Mouse (Mus musculus) limb, embryonic 13.5 days (tissue): ENCODE results near the gene Fnbp1l. TPM values are rescaled to one million over a fixed set of nuclear protein-coding genes. Genes with fewer than 3 reads are reported as not detected.

Experiments
- ATAC-seq: fragments of 200-750 bp; cut with Nextera tagmentation; 2 replicates; pipeline ENCODE4 v1.8.0; 2017; ENCODE audit warnings: low read depth, moderate number of reproducible peaks, moderate TSS enrichment; ENCODE audit not compliant: low FRiP score
- H3K27ac ChIP-seq: fragments of 300-500 bp; sonication (generic); 2 replicates; pipeline ENCODE4 v1.5.1; 2015; ENCODE audit warnings: inconsistent platforms, mild to moderate bottlenecking, moderate library complexity
- H3K27me3 ChIP-seq: fragments of 300-500 bp; sonication (generic); 2 replicates; pipeline ENCODE4 v1.6.1; 2015; ENCODE audit warnings: mild to moderate bottlenecking, inconsistent platforms
- H3K36me3 ChIP-seq: fragments of 300-500 bp; sonication (generic); 2 replicates; pipeline ENCODE4 v1.6.1; 2015; ENCODE audit warnings: inconsistent platforms, mild to moderate bottlenecking, moderate library complexity
- H3K4me1 ChIP-seq: fragments of 300-500 bp; sonication (generic); 2 replicates; pipeline ENCODE4 v1.6.1; 2015; ENCODE audit warnings: inconsistent platforms
- H3K4me2 ChIP-seq: fragments of 300-500 bp; sonication (generic); replicated peaks from 2 replicates; pipeline ENCODE4 v1.6.1; 2015; ENCODE audit warnings: inconsistent platforms, mild to moderate bottlenecking, moderate library complexity
- H3K4me3 ChIP-seq: fragments of 300-500 bp; sonication (generic); 2 replicates; pipeline ENCODE4 v1.5.1; 2015; ENCODE audit warnings: moderate library complexity, mild to moderate bottlenecking, inconsistent platforms
- H3K9ac ChIP-seq: fragments of 300-500 bp; sonication (generic); 2 replicates; pipeline ENCODE4 v1.6.1; 2015; ENCODE audit warnings: mild to moderate bottlenecking, inconsistent platforms
- H3K9me3 ChIP-seq: fragments of 300-500 bp; sonication (generic); 2 replicates; pipeline ENCODE4 v1.6.1; 2016; ENCODE audit warnings: inconsistent platforms
- WGBS: fragments of 180-500 bp; shearing (Covaris S2); methylation state at CpG from one replicate; pipeline ENCODE4 v1.1.7; 2015; 5-methylcytosine and 5-hydroxymethylcytosine counted together
- polyA plus RNA-seq: library from polyadenylated mRNA; unstranded; fragments of >200 nt; fragmentation: Nextera tagmentation; extraction: Ambion mirVana; gene quantifications from 2 replicates; pipeline ENCODE4 v1.2.1, GENCODE M21; 2015

The Fnbp1l gene
- polyA plus RNA-seq, 1 experiment from 2014 or later: 77.8 TPM

DNA sequence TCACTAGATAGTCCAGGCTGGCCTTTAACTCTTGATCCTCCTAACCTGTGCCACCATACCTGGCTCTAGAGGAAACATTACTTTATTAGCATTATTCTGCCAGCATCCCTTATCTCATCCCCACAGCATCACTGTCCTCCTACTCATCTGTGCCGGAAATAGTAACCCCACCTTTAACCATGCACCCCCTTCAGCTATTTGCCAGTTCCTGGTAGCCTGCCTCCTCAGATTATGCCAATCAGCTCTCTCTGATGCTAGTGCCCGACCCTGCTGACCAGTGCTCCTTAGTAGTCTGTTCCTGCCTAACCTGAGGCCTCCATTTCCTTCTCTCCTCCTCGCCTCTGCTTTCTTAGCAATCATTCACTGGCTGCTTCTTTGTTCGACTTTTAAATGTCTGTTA lies 72.0 kb downstream of the Fnbp1l start:
- H3K4me1 ChIP-seq: no peaks in the 10 kb centered on the region
- H3K4me3 ChIP-seq: no peak overlapping the region
- peaks cover 60% of the 10 kb centered on the region for H3K36me3 ChIP-seq
- no peak overlapping the region for H3K27ac ChIP-seq
- no peaks in the 10 kb centered on the region for H3K9me3 ChIP-seq
- no peak for ATAC-seq
- H3K9ac ChIP-seq: no peak overlapping the region
- no peaks in the 10 kb centered on the region for H3K27me3 ChIP-seq
- no peak overlapping the region for H3K4me2 ChIP-seq
- WGBS: 82% methylated on average over 4 of the region's 4 CpGs

- Histone ChIP-seq H3K4me2 (no peak overlapping the region), H3K9ac (no peak overlapping the region), H3K27me3 (no peaks in the 10 kb centered on the region), H3K4me1 (no peaks in the 10 kb centered on the region), H3K4me3 (no peak overlapping the region), H3K9me3 (no peaks in the 10 kb centered on the region), H3K27ac (no peak overlapping the region), H3K36me3 (peaks cover 82% of the 10 kb centered on the region)
- WGBS: 78% methylated on average over 2 of the region's 2 CpGs
- no peak for ATAC-seq
Observed at GRCm38 (mm10) chr3:122545346-122545745, 74.2 kb downstream of the Fnbp1l start.

- 93% methylated on average over 4 of the region's 4 CpGs for WGBS
- H3K4me2 ChIP-seq: no peak overlapping the region
- H3K9me3 ChIP-seq: no peaks in the 10 kb centered on the region
- H3K36me3 ChIP-seq: peaks cover 90% of the 10 kb centered on the region
- no peaks in the 10 kb centered on the region for H3K4me1 ChIP-seq
- ATAC-seq: no peak
- no peak overlapping the region for H3K27ac ChIP-seq
- no peak overlapping the region for H3K9ac ChIP-seq
- no peak overlapping the region for H3K4me3 ChIP-seq
- H3K27me3 ChIP-seq: no peaks in the 10 kb centered on the region
Observed at GRCm38 (mm10) chr3:122540918-122541317, 78.6 kb downstream of the Fnbp1l start.

- no peak for ATAC-seq
- WGBS: 84% methylated on average over 17 of the region's 17 CpGs
- H3K4me2 ChIP-seq: no peak overlapping the region
Observed at GRCm38 (mm10) chr3:122539961-122540690, 79.4 kb downstream of the Fnbp1l start.

DNA sequence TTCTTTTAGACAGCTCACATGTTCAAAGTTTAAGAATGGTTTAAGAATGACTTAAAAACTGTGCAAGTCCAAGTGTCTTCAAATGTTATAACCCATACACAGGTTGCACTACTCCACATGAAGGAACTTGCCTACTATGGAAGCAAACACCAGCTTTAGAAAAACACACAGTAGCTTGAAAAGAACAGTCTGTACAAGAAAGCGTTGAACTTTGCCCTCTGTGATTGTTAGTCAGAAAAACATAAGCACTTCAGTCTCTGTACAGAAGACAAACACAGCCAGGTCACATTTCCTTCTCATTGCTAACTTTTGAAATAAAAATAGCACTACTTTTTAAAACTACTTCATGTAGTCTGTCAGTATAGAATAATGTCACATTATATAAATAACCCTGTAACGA lies 80.7 kb downstream of the Fnbp1l start:
- no peaks in the 10 kb centered on the region for H3K27me3 ChIP-seq
- no peak overlapping the region for H3K4me3 ChIP-seq
- H3K27ac ChIP-seq: no peak overlapping the region
- no peak for ATAC-seq
- H3K4me1 ChIP-seq: no peaks in the 10 kb centered on the region
- peaks cover 74% of the 10 kb centered on the region for H3K36me3 ChIP-seq
- no peak overlapping the region for H3K9ac ChIP-seq
- H3K9me3 ChIP-seq: no peaks in the 10 kb centered on the region
- H3K4me2 ChIP-seq: no peak overlapping the region
- WGBS: 89% methylated on average over 2 of the region's 2 CpGs

More at GRCm38 (mm10) chr3:122539961-122540690, 79.4 kb downstream of the Fnbp1l start:
- Histone ChIP-seq H3K27ac (no peak overlapping the region), H3K4me1 (no peaks in the 10 kb centered on the region), H3K27me3 (no peaks in the 10 kb centered on the region), H3K9ac (no peak overlapping the region), H3K4me3 (no peak overlapping the region), H3K36me3 (peaks cover 86% of the 10 kb centered on the region), H3K9me3 (no peaks in the 10 kb centered on the region)

DNA sequence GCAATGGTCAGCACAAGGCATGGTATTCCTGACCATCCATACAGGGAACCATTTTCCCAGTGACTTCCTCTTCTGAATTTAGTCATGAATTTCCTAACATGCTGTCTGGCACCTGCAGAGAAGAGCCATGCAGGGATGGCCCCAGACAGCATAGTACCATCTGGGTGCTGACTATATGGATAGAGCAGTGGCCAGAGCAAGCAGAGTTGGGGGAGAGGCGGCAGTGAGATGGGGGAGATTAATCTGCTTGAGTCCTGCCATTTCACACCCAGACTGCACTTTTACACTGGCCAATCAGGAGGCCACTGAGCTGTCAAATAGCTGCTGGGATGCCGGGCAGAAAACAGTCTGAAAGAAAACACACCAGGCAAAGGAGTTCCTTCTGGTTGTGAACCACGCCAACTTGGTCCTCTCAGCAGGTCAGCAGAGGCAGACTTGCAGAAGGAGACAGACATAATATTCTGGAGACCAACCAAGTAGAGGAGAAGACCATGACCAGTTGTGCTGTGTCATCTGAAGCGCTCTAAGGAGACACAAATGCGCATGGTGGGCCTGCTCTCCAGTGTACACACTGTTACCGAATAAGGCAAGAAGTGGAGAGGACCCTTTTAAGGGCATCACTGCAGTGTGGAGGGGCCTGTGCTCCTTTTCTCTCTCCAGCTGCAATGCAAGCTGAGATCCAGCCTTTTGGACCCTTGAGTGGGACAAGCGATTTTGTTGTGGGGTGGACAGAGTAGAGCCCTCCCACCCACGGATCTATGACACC lies 83.4 kb downstream of the Fnbp1l start:
- H3K4me3 ChIP-seq: no peak overlapping the region
- no peak for ATAC-seq
- H3K9me3 ChIP-seq: no peaks in the 10 kb centered on the region
- 86% methylated on average over 8 of the region's 8 CpGs for WGBS
- H3K9ac ChIP-seq: no peak overlapping the region
- no peak overlapping the region for H3K27ac ChIP-seq
- H3K27me3 ChIP-seq: no peaks in the 10 kb centered on the region
- no peaks in the 10 kb centered on the region for H3K4me1 ChIP-seq
- H3K4me2 ChIP-seq: no peak overlapping the region
- H3K36me3 ChIP-seq: peaks cover 51% of the 10 kb centered on the region

- no peak overlapping the region for H3K9ac ChIP-seq
- no peak overlapping the region for H3K4me3 ChIP-seq
- ATAC-seq: no peak
- H3K9me3 ChIP-seq: no peaks in the 10 kb centered on the region
- H3K4me2 ChIP-seq: no peak overlapping the region
- no peaks in the 10 kb centered on the region for H3K4me1 ChIP-seq
- H3K27me3 ChIP-seq: no peaks in the 10 kb centered on the region
- H3K36me3 ChIP-seq: peaks cover 20% of the 10 kb centered on the region
- 89% methylated on average over 3 of the region's 3 CpGs for WGBS
- H3K27ac ChIP-seq: no peak overlapping the region
Observed at GRCm38 (mm10) chr3:122528477-122528876, 91.0 kb downstream of the Fnbp1l start.

DNA sequence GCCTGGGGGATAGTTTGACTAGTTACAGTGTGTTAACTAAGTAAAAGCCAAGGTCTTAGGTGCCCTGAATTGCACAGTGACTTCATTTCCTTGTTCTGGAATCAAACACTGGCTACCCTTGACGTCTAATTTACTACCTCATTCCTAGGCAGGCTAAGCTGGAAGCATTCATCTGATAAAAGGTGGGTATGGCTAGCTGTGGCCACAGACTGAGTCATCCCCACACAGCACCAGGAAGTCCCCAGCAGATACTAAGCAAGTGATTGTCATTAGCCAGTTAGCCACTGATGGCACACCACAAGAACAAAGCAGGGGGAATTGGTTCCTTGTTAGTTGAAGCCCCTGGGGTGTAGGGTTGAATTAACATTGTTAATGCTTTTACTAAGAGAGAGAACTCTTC lies 98.2 kb downstream of the Fnbp1l start:
- Histone ChIP-seq H3K4me2 (no peak overlapping the region), H3K27me3 (peaks cover 7% of the 10 kb centered on the region; the same call in 1 of the 2 replicates), H3K27ac (no peak overlapping the region), H3K4me3 (no peak overlapping the region), H3K9me3 (no peaks in the 10 kb centered on the region), H3K9ac (no peak overlapping the region), H3K4me1 (peaks cover 60% of the 10 kb centered on the region), H3K36me3 (peaks cover under 1% of the 10 kb centered on the region; the same call in 1 of the 2 replicates)
- WGBS: 39% methylated on average over 1 of the region's 1 CpGs
- ATAC-seq: no peak

DNA sequence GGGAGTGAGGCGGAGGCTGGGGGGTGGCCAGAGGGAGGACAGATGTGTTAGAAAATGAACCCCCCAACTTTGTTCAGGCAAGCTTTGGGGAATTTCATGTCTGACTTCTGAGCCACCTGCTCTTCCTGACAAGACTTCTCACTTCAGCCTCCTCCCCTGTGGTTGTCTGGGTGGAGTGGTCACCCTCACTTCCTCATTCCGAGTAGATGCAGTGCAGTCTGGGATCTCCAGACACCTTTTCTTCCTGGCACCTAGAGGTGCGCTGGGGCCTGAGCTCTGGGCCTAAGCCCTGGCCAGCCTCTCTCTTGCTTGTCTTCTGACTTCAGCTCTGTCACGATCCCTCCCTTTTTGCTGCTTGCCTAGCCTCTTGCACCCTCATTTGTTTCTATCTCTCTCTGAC lies 98.6 kb downstream of the Fnbp1l start:
- Histone ChIP-seq H3K27me3 (peaks cover 10% of the 10 kb centered on the region; the same call in 1 of the 2 replicates), H3K27ac (no peak overlapping the region), H3K36me3 (no peaks in the 10 kb centered on the region), H3K4me1 (peaks cover 64% of the 10 kb centered on the region), H3K9ac (no peak overlapping the region), H3K4me3 (no peak overlapping the region), H3K9me3 (no peaks in the 10 kb centered on the region), H3K4me2 (no peak overlapping the region)
- WGBS: 83% methylated on average over 4 of the region's 4 CpGs
- no peak for ATAC-seq

- ATAC-seq: no peak
- 47% methylated on average over 3 of the region's 3 CpGs for WGBS
- peaks cover 69% of the 10 kb centered on the region for H3K4me1 ChIP-seq
Observed at GRCm38 (mm10) chr3:122520365-122520764, 99.2 kb downstream of the Fnbp1l start.

GRCm38 (mm10) chr3:122519082-122519481 lies 100.4 kb downstream of the Fnbp1l start:
- H3K27me3 ChIP-seq: peaks cover 10% of the 10 kb centered on the region; the same call in 1 of the 2 replicates
- 16% methylated on average over 13 of the region's 13 CpGs for WGBS
- H3K9me3 ChIP-seq: no peaks in the 10 kb centered on the region
- peak overlapping the region; percentile 51 for H3K4me2 ChIP-seq
- H3K27ac ChIP-seq: peak overlapping the region; percentile 72
- H3K36me3 ChIP-seq: no peaks in the 10 kb centered on the region
- peaks cover 76% of the 10 kb centered on the region for H3K4me1 ChIP-seq
- peak overlapping the region; percentile 12 for H3K4me3 ChIP-seq
- H3K9ac ChIP-seq: no peak overlapping the region
- ATAC-seq: peak; percentile 9; the same call in 1 of the 2 replicates

More at GRCm38 (mm10) chr3:122520365-122520764, 99.2 kb downstream of the Fnbp1l start:
- H3K4me2 ChIP-seq: no peak overlapping the region
- H3K27me3 ChIP-seq: peaks cover 10% of the 10 kb centered on the region; the same call in 1 of the 2 replicates
- no peaks in the 10 kb centered on the region for H3K9me3 ChIP-seq
- H3K9ac ChIP-seq: no peak overlapping the region
- H3K36me3 ChIP-seq: no peaks in the 10 kb centered on the region
- no peak overlapping the region for H3K27ac ChIP-seq
- H3K4me3 ChIP-seq: no peak overlapping the region

GRCm38 (mm10) chr3:122518231-122518736 lies 101.2 kb downstream of the Fnbp1l start:
- no peaks in the 10 kb centered on the region for H3K9me3 ChIP-seq
- H3K27me3 ChIP-seq: peaks cover 10% of the 10 kb centered on the region; the same call in 1 of the 2 replicates
- WGBS: 5% methylated on average over 9 of the region's 9 CpGs
- peak overlapping the region; percentile 51 for H3K4me2 ChIP-seq
- no peak overlapping the region for H3K9ac ChIP-seq
- H3K27ac ChIP-seq: peak overlapping the region; percentile 72; the same call in 1 of the 2 replicates
- no peak overlapping the region for H3K4me3 ChIP-seq
- peaks cover 76% of the 10 kb centered on the region for H3K4me1 ChIP-seq
- peak; percentile 91 for ATAC-seq
- H3K36me3 ChIP-seq: no peaks in the 10 kb centered on the region
